Mouse (Mus musculus): ENCODE results near the gene Tufm.

Tufm gene

DNA sequence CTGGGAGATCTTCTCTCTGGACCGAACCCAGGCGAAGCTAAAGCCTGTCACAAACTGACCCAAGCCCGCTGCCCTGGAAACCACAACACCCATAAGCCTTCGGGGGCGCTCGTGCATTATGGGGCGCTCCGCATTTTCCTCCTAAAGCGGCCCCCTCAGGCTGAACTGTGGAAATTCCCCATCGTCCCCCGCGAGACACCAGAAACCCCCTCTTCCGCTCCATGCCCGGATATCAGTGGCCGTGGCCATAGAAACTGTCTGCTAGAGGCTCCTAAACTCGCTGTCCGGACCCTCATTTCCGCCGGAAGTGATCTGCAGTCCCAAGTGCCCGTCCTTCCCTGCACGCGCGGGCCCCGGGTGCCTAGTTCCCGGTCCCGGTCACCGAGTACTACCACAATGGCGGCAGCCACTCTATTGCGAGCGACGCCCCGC is at the start of gene Tufm:
Gene Tufm, plus strand, starts transcription at position 310 of the 432 bp plus-strand sequence.
- DNase-seq, result peak; percentile 97 to 98

DNA sequence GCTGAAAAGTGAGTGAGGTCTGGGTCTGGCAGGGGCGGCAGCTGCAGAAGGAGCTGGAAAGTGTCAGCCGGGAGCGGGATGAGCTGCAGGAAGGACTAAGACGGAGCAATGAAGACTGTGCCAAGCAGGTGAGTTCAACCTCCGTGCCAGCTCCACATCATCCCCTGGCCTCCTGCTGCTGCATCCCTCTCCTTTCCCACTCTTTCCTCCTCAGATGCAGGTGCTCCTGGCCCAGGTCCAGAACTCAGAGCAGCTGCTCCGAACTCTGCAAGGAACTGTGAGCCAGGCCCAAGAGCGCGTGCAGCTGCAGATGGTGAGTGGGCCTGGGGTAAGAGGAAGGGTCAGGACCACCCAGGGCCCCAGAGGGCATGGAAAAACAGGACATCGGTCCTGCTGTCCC is 47.0 kb upstream of the Tufm start:
- DNase-seq, result no peak

DNA sequence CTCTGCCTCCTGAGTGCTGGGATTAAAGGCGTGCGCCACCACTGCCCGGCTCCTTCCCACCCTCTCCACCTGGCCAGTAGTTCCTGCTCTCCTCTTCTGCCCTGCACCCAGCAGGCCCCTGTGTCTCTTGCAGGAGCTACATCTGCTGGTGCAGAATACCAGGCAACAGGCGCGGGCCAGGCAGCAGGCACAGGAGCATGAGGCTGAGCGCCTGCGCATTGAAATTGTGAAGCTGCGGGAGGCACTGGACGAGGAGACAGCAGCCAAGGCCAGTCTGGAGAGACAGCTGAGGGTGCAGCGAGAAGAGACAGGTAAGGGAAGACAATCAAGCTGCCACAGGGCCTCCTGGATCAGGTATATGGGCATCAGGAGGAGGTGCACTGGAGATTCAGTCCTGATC is 43.2 kb upstream of the Tufm start:
- DNase-seq, result no peak

DNA sequence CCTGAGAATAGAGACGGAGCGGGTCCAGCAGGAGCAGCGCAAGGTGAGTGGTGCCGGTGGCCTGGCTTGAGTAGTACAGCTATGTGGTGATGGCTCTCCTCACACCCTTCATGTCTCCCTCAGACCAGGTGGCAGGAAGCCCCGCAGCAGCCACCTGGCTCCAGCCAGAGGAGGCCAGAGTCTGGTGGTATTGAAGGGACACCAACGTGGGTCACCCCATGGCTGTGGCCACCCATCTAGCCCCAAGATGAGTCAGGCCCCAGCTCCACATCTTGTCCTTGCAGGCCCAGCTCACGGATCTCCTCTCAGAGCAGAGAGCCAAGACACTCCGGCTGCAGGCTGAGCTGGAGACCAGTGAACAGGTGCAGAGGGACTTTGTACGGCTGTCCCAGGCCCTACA is 42.6 kb upstream of the Tufm start:
- no peak for DNase-seq

DNA sequence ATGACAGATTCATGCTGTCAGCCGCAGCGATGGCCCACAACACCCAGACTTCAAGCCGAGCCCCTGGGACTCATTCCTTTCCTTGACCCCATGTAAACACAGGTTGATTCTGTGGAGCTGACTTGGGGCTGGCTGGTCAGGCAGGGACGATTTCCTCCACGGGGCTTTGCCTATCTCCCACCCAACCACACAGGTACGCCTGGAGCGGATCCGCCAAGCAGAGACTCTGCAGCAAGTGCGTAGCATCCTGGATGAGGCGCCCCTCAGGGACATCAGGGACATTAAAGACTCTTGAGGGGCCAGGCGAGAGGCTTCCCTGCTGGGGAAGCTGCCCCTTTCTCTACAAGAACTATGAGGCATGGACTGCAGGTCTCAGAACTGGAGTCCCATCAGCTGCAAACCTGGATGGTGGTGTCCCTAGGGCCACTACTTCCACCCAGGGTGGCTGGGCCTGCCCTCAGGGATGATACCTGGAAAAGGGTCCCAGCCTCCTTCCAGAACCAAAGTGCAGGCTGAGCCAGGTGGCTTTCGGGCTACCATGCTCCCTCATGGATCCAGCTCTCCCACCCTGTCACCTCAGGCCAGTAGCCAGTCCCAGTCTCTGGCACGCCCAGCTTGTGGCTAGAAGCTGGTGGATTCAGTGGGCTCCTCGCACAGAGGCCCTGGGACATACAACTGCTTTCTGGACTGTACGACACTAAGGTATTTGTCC is 41.9 kb upstream of the Tufm start:
- no peak for DNase-seq

DNA sequence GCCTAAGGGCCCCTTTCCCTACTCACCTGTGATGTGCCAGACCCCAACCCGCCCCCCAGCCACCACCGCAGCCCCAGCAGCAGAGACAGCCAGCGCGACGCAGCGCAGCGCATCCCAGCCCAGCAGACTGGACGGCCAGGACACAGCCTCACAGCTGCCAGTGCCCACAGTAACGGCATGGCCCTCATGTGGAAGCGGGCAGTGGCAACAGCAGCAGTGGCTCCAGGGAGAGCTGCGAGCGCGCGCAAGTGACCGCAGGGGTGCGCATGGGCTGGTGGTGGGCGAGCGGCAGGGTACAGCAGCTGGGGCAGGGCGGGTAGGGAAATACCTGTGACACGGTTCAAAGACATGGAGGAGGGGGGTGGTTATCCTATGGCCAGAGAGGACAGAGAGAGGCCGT is 40.9 kb upstream of the Tufm start:
- DNase-seq, result no peak

DNA sequence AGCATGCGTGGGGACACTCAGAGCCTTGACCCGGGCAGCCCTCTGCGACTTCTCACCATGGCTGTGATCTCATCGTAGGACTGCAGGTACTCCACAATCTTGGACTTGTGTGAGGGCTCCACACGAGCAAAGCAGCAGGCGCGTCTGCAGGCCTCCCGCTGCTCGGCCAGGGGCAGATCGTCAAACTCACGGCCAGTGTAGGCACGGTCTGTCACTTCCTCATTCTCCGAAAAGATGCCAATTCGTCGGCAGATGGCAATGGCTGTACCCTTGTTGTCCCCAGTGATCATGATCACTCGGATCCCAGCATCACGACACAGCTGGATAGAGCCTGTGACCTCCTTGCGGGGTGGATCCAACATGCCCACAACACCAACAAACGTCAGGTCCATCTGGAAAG is 38.7 kb upstream of the Tufm start:
- DNase-seq, result no peak

DNA sequence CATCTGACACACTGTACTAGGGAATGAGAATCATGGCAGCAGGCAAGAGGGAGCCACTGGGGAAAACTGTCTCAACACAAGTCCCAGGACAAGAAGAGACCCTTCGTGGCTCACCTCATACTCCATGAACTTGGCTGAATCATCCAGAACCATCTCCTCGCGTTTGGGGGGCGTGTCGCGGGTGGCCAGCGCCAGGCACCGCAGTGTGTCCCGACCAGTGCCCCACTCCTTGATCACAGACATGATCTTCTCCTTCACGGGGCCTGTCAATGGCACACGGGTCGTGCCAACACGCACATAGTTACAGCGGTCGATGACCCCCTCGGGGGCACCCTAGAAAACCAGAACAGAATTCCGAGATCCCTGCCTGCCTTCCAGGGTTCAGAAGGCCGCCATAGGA is 37.2 kb upstream of the Tufm start:
- DNase-seq, result no peak

DNA sequence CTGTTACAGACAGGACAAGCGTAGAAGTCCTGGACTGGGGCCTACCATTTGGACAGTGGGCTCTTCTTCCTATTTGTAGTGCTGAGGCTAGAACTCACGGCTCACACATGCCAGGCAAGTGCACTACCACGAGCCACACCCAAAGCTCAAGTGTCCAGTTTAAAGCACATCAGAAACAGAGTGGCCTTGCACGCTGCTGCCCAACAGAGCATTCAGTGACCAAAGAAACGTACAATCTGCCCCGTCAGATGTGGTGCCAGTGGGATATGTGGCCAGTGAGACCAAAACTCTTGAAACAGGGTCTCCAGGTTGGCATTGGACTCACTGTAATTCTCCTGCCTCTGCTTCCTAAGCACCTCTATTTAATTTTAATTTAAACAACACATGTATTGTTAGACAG is 36.5 kb upstream of the Tufm start:
- DNase-seq, result no peak

DNA sequence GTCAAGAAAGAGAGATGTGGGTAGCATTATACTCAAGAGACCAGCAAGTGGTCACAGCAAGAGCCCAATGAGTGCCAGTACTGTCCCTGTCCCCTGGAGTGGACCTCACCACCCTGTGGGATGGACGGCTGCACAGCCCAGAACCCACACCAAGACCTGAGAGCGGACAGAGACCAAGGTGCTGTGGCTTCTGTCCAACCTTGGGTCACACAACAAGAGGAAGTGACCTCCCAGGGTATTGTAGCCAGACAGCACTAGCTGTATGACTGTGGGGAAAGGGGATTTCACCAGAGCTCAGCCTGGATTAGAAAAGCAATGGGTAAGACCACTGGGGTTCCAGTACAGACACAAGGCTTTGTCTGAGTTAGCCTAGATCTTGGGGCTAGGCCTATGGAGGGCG is 34.9 kb upstream of the Tufm start:
- no peak for DNase-seq

DNA sequence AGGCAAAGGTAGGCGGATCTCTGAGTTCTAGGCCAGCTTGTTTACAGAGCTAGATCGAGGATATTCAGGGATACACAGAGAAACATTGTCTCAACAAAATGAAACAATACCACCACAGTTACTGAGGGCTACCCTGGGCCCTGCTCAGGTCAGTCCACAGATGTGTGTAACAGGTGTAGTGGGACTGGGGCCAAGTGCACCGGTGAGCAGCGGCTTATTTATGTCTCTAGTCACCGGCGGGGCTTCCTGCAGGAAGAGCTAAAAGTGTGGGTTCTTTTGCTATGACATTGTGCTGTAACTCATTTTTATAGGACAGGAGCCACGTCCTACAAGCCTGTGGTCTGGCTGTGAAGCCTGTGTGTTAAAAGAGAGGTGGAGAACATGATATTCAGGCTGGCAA is 33.3 kb upstream of the Tufm start:
- DNase-seq, result no peak

DNA sequence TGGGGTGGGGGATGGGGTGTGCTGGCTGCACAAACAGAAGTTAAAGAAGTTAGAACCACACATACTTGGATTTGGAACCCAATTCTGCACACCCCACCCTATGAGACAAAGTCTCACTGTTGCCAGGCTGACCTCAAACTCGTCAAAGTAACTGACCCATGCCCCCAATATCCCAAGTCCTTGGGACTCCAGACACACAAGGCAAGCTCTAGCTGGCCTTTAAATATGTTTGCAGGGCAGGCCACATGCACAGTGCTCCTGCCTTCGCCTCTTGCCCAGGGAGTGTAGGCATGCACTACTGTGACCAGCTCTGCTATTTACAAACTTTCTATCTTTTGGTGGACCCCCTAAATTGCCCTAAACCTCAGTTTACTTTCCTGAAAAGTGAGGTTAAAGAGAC is 31.9 kb upstream of the Tufm start:
- no peak for DNase-seq

DNA sequence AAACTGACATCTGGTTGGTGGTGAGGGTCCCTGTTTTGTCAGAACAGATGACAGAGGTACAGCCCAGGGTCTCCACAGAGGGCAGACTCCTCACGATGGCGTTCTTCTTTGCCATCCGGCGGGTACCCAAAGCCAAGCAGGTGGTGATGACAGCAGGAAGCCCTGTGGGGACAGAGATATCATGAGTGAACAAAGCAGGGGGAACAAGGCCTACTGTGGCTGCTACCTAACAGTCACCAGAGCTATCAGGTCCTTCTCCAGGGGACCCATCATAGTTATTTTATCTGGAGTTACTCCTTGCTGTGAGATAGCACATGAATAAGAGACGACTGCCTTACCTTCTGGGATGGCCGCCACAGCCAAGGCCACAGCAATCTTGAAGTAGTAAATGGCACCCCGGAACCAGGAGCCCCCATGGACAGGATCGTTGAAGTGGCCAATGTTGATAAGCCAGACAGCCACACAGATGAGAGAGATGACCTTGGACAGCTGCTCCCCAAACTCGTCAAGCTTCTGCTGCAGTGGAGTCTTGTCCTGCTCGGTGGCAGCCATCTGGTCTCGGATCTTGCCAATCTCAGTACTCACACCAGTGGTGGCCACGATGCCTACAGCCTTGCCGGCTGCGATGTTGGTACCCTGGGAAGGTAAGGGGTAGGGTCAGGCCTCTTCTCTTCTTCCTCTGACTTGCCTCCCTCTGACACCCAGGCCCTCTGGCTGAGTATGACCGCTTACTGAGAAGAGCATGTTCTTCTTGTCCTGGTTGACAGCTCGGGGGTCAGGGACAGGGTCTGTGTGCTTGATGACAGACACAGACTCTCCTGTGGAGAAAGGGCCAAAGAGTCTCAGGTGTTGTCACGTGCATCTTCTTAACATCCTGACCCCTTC is 30.5 kb upstream of the Tufm start:
- DNase-seq, result no peak

DNA sequence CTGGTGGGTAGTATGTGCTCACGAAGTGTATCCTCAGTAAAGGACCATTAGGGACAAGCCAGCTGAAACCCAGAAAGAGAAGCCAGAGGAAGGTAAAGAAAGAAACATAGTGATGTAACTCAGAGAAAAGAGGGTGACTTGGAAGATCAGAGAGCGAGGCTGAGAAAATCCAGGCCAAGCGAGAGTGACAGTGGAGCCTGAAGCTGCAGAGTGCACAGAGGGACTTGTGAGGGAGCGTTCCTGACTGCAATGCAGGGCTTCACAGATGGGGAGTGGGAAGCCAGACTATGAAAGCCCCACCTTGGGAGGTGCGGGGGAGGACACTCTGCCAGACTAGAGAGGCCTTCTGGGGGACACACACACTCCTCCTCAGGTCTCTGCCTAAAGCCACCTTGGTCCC is 28.9 kb upstream of the Tufm start:
- DNase-seq, result no peak

DNA sequence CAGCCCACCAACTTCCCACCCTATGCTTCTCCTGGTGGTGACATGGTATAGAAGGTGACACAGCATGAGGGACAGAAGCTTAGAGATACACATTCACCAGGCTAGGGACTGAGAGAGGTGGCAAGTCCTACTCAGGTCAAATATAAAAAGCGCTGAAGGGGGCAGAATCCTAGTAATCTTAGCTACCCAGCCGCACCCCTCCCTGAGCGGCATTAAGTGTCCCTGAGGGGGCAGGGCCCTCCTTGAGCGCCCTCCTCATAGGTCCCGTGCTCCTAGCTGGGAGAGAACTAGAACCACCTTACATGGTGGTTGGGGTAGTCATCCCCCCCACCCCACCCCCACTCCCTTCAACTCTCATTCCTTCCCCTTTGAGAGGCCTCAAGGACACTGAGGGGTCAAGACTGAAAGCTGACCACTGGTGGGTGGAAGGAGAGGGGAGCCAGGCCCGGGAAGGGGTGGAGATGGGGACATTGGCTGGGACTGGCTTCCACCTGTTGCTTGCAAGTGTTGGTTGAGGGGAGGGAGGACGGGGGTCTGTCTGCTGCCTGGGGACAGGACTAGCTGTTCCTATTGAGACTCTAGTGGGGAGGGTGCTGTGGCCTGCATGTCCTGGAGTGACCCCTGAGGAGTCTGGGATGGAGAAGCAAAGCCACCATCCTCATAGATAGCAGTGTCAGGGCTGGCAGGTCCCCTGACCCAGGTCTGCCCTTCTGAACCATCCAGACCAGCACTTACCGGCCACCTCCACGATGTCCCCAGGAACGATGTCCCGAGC is 28.1 kb upstream of the Tufm start:
- DNase-seq, result no peak

DNA sequence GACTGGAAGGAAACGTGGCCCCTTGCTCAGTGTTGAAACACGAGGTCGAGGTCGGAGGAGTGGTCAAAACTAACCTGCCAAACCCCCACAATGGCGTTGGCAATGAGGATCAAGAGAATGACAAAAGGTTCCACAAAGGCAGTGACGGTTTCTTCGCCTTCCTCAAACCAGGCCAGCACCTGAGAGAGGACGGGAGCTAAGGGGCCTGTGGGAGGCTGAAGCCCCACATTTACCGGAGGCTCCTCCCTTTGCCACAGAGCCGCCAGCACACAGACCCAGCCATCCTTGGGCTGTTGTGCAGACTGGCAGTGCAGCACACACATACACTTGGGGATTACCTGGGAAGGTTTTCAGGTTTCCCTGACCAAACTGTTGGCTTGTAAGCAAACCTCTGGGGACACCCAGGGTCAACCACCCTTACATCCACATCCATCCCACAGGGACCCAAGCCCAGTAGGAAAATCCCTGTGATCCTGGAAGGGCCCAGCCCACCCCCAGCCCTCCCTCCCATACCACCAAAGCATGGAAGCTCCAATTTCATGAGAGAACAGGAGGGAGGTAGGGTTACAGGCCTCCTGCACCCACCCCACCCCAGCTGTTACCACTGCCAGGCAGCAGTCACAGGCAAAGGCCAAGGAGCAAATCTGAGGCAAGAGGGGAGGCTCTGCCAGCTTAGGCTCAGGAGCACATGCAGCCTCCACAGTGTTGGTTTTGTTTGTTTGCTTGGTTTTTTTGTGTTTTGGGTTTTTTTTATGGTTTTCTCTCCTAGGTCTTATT is 26.4 kb upstream of the Tufm start:
- no peak for DNase-seq

DNA sequence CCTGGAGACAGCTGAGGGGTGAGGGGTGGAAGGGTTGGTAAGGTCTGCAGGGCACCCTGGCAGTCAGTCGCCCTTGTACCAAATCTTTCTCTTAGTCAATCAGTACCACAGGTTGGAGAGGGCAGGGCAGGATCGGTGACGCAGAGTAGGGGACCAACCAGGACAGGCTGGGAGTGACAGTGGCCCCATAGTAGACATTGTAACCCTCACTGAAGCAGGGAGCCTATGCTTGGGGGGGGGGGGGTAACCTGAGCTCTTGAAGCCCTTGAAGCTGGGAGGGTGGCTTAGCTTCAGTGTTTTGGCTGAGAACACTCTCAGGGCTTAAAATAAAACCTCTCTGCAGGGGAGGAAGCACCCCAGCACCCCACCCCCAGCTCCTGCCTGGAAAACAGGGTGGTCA is 25.5 kb upstream of the Tufm start:
- no peak for DNase-seq

DNA sequence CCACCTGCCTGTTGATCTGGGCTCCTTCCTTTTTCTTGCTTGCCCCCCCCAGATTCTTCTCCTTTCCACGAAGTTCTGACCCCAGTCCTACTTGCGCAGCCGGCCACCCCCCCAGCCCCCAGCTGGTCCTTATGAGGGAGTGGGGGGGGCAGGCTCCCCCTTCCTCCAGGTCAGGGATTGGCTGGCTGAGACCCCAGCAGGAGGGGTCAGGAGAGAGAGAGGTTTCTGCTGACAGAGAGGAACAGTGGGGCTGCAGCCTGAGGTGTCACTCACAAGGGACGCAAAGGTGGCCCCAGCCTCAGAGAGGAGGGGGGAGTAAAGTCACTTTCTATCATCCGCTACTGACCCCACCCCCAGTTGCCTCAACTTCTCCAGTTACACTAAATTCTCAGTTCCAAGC is 24.2 kb upstream of the Tufm start, which contains the start of gene Atp2a1:
Gene Atp2a1, minus strand, starts transcription at position 105 of the 400 bp plus-strand sequence.
- no peak for DNase-seq

DNA sequence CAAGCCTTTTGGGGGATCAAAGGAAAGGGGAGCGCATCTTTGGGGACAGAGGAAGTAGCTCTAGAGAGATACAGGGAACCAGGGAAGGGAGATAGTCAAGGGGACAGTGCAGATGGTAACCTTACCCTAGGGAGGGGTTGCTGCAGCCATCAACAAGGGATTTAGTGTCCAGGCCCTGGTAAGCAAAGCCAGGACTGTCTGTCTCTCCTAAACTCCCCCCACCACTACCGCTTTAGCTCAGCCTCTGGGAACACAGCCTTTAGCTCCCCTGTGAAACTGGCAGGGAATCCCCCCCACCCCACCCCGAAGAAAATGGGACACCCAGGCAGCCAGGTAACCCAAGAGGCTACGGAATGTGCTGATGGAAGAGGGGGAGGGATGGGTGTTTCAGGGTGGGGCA is 23.6 kb upstream of the Tufm start:
- DNase-seq, result no peak

DNA sequence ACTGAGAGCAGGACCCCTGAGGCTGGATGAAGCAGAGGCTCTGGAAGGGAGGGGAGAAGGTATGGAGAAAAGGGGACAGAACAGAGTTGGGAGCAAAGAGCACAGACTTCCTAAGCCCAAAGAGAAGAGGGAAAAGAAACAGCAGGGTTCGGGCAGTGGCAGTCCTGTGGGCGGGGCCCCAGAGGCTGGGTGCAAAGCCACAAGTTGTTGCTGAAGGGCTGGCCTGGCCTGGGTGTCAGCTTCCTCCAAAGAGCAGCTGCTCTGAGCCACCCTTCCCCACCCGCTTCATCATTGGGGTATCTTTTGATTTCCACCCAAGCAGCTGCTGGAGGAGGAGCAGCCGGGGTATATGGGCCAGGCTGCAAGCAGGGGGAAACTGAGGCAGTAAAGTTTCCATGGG is 23.0 kb upstream of the Tufm start:
- DNase-seq, result no peak

DNA sequence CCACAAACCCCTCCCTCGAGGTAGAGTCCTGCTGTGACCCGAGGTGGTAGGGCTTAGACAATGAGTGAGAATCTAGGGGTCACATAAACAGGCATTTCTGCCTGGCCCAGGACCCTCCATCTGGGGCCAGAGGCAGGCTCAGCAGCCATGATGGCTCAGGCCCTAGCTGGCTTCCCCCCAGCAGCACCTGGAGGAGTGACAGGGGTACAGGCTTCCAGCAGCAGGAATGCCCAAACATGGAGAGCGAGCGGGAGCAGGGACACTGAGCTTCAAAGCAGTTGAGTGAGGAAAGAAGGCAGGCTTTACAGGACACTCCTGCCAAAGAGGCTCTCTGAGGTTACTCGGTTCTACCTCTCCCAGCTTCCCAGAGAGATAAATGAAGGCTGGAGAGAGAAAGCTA is 22.3 kb upstream of the Tufm start:
- DNase-seq, result no peak

DNA sequence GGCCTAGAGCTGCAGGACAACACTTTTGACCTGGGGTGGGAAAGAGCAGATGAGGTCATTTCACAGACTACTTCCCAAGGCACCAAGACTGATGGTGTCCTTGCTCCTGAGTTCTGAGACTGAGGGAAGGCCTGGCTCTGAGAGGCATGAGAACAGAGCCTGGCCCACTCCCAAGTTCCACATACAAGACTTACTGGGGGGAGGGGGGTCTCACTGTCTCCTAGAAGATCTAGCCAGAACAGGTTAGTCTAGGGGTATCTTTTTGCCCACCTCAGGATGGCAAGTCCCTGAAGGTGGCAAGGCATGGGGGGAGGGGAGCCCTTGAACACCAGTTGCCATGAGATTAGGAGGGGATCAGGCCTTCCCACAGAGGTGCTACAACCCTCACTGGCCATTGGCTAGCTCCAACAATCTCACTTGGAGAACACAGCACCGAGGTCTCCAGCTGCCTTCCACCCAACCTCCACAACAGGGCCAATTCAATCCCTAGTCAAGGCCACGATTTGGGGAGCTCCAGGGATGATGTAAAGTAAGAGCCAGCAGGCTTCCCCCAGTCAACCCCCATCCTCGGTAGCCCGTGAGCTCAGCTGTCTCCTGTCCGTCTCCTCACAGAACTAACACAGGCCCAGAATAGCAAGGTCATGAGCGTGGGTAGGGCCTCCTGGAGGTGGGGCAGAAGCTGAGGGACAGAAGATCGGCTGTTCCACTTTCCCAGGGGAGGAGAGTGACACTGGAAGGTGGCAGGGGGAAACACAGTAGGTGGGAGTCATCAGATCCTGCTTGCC is 21.7 kb upstream of the Tufm start:
- DNase-seq, result no peak
